Mouse (Mus musculus) kidney, adult 2 months (tissue): ENCODE measurements around the gene Thbs1.

ENCODE experiments used
- CTCF ChIP-seq: fragments of 200-500 bp; conservative IDR thresholded peaks from 2 replicates; pipeline ENCODE4 v1.5.1; 2011; ENCODE audit warnings: low read depth, mild to moderate bottlenecking, control low read depth, low read length, moderate library complexity, mixed read lengths; ENCODE audit not compliant: insufficient read depth, insufficient read length
- POLR2A ChIP-seq: fragments of 200-500 bp; IDR thresholded peaks from one replicate; pipeline ENCODE4 v1.6.1; 2011; ENCODE audit warnings: low read depth, low read length, control low read depth

GRCm38 (mm10) chr2:118081581-118081980 lies 30.1 kb upstream of the Thbs1 start:
- TF ChIP-seq CTCF (no peak), POLR2A (no peak)
